Mouse (Mus musculus): Measurements from ENCODE around the gene Nol3. TPM values are rescaled to one million over a fixed set of nuclear protein-coding genes. Genes with fewer than 3 reads are reported as not detected.
"Not testable (repeated sequence)": the region's sequence is repeated elsewhere in the genome, so short reads cannot be mapped to it uniquely, and the experiment has no call there.

The Nol3 gene
- 1.9 and 2.0 TPM in 2 replicates for polyA plus RNA-seq (2014; fragmentation: Nextera tagmentation; extraction: Ambion mirVana)

- H3K9ac ChIP-seq (replicated peaks; ENCODE audit: low read depth, low read length) = peak within 1 kb of the TSS; percentile 21; the same call in 1 of the 2 replicates
- peaks cover 17% of the 10 kb centered on the region; the same call in 1 of the 2 replicates for H3K4me1 ChIP-seq (ENCODE audit: control insufficient read depth, insufficient read depth, low read length)
- H3K4me3 ChIP-seq (ENCODE audit: low read depth, low read length) = peak within 1 kb of the TSS; percentile 34
- H3K27ac ChIP-seq (ENCODE audit: low read length) = no peak within 1 kb of the TSS
- H3K9me3 ChIP-seq (ENCODE audit: control insufficient read depth, low read depth, low read length) = no peaks in the 10 kb centered on the region
- no peak for ATAC-seq (ENCODE audit: insufficient number of reproducible peaks, insufficient read depth, low FRiP score, low read depth)
- H3K36me3 ChIP-seq (ENCODE audit: control insufficient read depth, insufficient read depth, low read length) = no peaks in the 10 kb centered on the region
- peaks cover 67% of the 10 kb centered on the region for H3K27me3 ChIP-seq (ENCODE audit: control insufficient read depth, insufficient read depth, low read length)
- H3K4me2 ChIP-seq (replicated peaks; ENCODE audit: low read depth, low read length) = peak within 1 kb of the TSS; percentile 63
- 8% methylated on average over 10 of the region's 10 CpGs for WGBS
Observed at GRCm38 (mm10) chr8:105275840-105276239, at the start of gene Nol3. Gene Nol3 (plus strand): TSS chr8:105276140.

DNA sequence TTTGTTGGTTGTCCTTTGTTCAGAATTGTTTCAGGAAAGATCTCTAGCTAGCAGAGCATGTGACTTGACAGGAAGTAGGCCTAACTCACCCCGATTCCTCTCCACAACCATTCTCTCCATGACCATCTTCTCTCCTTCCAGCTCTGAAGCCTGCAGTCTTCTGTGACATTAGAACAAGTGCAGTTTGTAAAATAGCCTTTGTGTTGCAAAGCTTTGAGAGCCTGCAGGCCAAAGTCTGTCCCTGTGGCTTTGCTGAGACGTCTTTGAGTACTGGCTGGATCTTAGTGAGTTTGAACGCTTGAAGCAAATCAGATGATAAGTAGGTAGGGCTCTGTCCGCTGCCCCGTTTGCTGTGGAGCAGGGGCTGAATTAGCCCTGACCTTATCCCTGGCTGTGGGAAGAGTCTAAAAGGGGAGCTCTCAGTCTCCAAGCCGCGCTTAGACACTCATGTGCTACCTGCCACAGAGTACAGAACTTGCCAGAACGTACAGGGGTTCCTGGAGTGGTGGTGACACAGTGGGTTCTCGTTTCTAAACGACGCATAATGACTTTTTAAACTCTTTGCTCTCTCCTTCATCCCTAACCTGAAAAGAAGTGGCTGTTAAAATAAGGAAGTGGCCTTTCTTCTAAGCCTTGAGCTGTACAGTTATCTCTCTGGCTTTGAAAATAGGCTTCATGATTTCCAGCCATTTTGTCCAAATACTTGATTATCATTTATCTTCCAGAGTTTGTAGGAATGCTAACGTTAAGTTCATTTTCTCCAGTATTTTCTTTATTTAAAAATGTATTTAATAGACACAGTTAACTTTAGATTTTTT, 44.2 kb upstream of the Nol3 start:
- Histone ChIP-seq H3K36me3 (ENCODE audit: control insufficient read depth, insufficient read depth, low read length) (peaks cover 9% of the 10 kb centered on the region), H3K27ac (ENCODE audit: low read length) (no peak overlapping the region), H3K4me1 (ENCODE audit: control insufficient read depth, insufficient read depth, low read length) (no peaks in the 10 kb centered on the region), H3K4me2 (replicated peaks; ENCODE audit: low read depth, low read length) (no peak overlapping the region), H3K9me3 (ENCODE audit: control insufficient read depth, low read depth, low read length) (no peaks in the 10 kb centered on the region), H3K4me3 (ENCODE audit: low read depth, low read length) (no peak overlapping the region), H3K9ac (replicated peaks; ENCODE audit: low read depth, low read length) (no peak overlapping the region), H3K27me3 (ENCODE audit: control insufficient read depth, insufficient read depth, low read length) (no peaks in the 10 kb centered on the region)
- ATAC-seq (ENCODE audit: insufficient number of reproducible peaks, insufficient read depth, low FRiP score, low read depth) = no peak
- 80% methylated on average over 12 of the region's 12 CpGs for WGBS

GRCm38 (mm10) chr8:105232321-105232693, 43.6 kb upstream of the Nol3 start:
- H3K4me2 ChIP-seq (replicated peaks; ENCODE audit: low read depth, low read length); H3K4me1 ChIP-seq (ENCODE audit: control insufficient read depth, insufficient read depth, low read length); H3K9ac ChIP-seq (replicated peaks; ENCODE audit: low read depth, low read length); ATAC-seq (ENCODE audit: insufficient number of reproducible peaks, insufficient read depth, low FRiP score, low read depth); H3K36me3 ChIP-seq (ENCODE audit: control insufficient read depth, insufficient read depth, low read length); H3K4me3 ChIP-seq (ENCODE audit: low read depth, low read length); H3K9me3 ChIP-seq (ENCODE audit: control insufficient read depth, low read depth, low read length); H3K27me3 ChIP-seq (ENCODE audit: control insufficient read depth, insufficient read depth, low read length); H3K27ac ChIP-seq (ENCODE audit: low read length): not testable (repeated sequence)
- 88% methylated on average over 4 of the region's 4 CpGs for WGBS

- no peaks in the 10 kb centered on the region for H3K4me1 ChIP-seq (ENCODE audit: control insufficient read depth, insufficient read depth, low read length)
- H3K27me3 ChIP-seq (ENCODE audit: control insufficient read depth, insufficient read depth, low read length) = no peaks in the 10 kb centered on the region
- no peak overlapping the region for H3K4me2 ChIP-seq (replicated peaks; ENCODE audit: low read depth, low read length)
- no peaks in the 10 kb centered on the region for H3K9me3 ChIP-seq (ENCODE audit: control insufficient read depth, low read depth, low read length)
- H3K27ac ChIP-seq (ENCODE audit: low read length) = no peak overlapping the region
- no peak overlapping the region for H3K9ac ChIP-seq (replicated peaks; ENCODE audit: low read depth, low read length)
- no peak overlapping the region for H3K4me3 ChIP-seq (ENCODE audit: low read depth, low read length)
- ATAC-seq (ENCODE audit: insufficient number of reproducible peaks, insufficient read depth, low FRiP score, low read depth) = no peak
- H3K36me3 ChIP-seq (ENCODE audit: control insufficient read depth, insufficient read depth, low read length) = peaks cover 9% of the 10 kb centered on the region
- WGBS = 14% methylated on average over 1 of the region's 1 CpGs
Observed at GRCm38 (mm10) chr8:105233126-105233935, 42.6 kb upstream of the Nol3 start.

DNA sequence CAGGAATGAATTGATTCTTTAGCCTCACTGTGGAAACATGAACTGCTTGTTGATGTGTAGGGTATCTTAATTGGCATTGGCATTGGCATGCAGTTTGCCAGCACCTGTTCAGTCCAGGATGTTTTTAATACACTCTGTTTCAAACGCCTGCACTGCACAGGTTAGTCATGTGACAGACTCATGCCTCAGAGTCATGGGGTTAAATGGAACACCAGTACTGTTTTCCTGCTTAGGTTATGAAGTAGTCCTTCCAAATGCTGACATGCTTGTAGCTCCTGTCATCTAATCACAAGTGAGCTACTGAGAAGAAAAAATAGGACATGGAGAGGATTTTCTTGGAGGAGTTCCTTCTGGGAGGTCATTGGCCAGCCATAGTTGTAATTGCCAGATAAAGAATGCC, 40.7 kb upstream of the Nol3 start:
- no peak overlapping the region for H3K27ac ChIP-seq (ENCODE audit: low read length)
- H3K36me3 ChIP-seq (ENCODE audit: control insufficient read depth, insufficient read depth, low read length) = peaks cover 20% of the 10 kb centered on the region
- H3K4me2 ChIP-seq (replicated peaks; ENCODE audit: low read depth, low read length) = no peak overlapping the region
- no peaks in the 10 kb centered on the region for H3K9me3 ChIP-seq (ENCODE audit: control insufficient read depth, low read depth, low read length)
- 88% methylated on average over 1 of the region's 1 CpGs for WGBS
- H3K9ac ChIP-seq (replicated peaks; ENCODE audit: low read depth, low read length) = no peak overlapping the region
- no peaks in the 10 kb centered on the region for H3K4me1 ChIP-seq (ENCODE audit: control insufficient read depth, insufficient read depth, low read length)
- H3K27me3 ChIP-seq (ENCODE audit: control insufficient read depth, insufficient read depth, low read length) = no peaks in the 10 kb centered on the region
- no peak for ATAC-seq (ENCODE audit: insufficient number of reproducible peaks, insufficient read depth, low FRiP score, low read depth)
- no peak overlapping the region for H3K4me3 ChIP-seq (ENCODE audit: low read depth, low read length)

GRCm38 (mm10) chr8:105237442-105238142, 38.3 kb upstream of the Nol3 start:
- Histone ChIP-seq H3K27ac (ENCODE audit: low read length) (no peak overlapping the region), H3K9ac (replicated peaks; ENCODE audit: low read depth, low read length) (no peak overlapping the region), H3K9me3 (ENCODE audit: control insufficient read depth, low read depth, low read length) (no peaks in the 10 kb centered on the region), H3K27me3 (ENCODE audit: control insufficient read depth, insufficient read depth, low read length) (no peaks in the 10 kb centered on the region), H3K4me3 (ENCODE audit: low read depth, low read length) (no peak overlapping the region), H3K4me1 (ENCODE audit: control insufficient read depth, insufficient read depth, low read length) (no peaks in the 10 kb centered on the region), H3K4me2 (replicated peaks; ENCODE audit: low read depth, low read length) (no peak overlapping the region), H3K36me3 (ENCODE audit: control insufficient read depth, insufficient read depth, low read length) (peaks cover 30% of the 10 kb centered on the region)
- ATAC-seq (ENCODE audit: insufficient number of reproducible peaks, insufficient read depth, low FRiP score, low read depth) = no peak
- 83% methylated on average over 14 of the region's 14 CpGs for WGBS

GRCm38 (mm10) chr8:105241016-105241415, 34.9 kb upstream of the Nol3 start:
- no peak for ATAC-seq (ENCODE audit: insufficient number of reproducible peaks, insufficient read depth, low FRiP score, low read depth)
- H3K4me3 ChIP-seq (ENCODE audit: low read depth, low read length) = no peak overlapping the region
- no peak overlapping the region for H3K9ac ChIP-seq (replicated peaks; ENCODE audit: low read depth, low read length)
- H3K4me2 ChIP-seq (replicated peaks; ENCODE audit: low read depth, low read length) = no peak overlapping the region
- H3K27me3 ChIP-seq (ENCODE audit: control insufficient read depth, insufficient read depth, low read length) = no peaks in the 10 kb centered on the region
- H3K27ac ChIP-seq (ENCODE audit: low read length) = no peak overlapping the region
- 94% methylated on average over 7 of the region's 7 CpGs for WGBS
- no peaks in the 10 kb centered on the region for H3K9me3 ChIP-seq (ENCODE audit: control insufficient read depth, low read depth, low read length)
- H3K36me3 ChIP-seq (ENCODE audit: control insufficient read depth, insufficient read depth, low read length) = peaks cover 29% of the 10 kb centered on the region
- no peaks in the 10 kb centered on the region for H3K4me1 ChIP-seq (ENCODE audit: control insufficient read depth, insufficient read depth, low read length)

DNA sequence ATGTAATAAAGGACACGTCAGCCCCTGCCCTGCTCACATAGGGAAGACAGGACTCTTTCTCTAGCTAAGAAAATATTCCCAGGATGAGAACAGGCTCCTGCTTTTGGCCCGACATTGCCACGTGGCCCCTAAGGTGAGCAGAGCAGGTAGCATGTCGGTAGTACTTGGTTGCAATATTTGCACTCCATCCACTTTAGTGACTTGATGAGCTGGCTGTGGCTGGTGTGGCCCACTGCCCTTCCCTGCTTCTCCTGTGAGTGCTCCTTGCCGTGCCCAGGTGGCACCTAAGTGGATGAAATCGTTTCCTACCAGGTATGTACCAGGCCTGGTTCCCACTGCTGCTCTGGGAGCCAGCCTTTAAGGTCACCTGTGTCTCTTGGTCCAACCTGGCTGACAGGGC, 24.0 kb upstream of the Nol3 start:
- H3K27ac ChIP-seq (ENCODE audit: low read length) = no peak overlapping the region
- no peaks in the 10 kb centered on the region for H3K9me3 ChIP-seq (ENCODE audit: control insufficient read depth, low read depth, low read length)
- no peak for ATAC-seq (ENCODE audit: insufficient number of reproducible peaks, insufficient read depth, low FRiP score, low read depth)
- no peak overlapping the region for H3K4me3 ChIP-seq (ENCODE audit: low read depth, low read length)
- H3K36me3 ChIP-seq (ENCODE audit: control insufficient read depth, insufficient read depth, low read length) = peaks cover 32% of the 10 kb centered on the region
- no peaks in the 10 kb centered on the region for H3K27me3 ChIP-seq (ENCODE audit: control insufficient read depth, insufficient read depth, low read length)
- 92% methylated on average over 6 of the region's 6 CpGs for WGBS
- no peak overlapping the region for H3K4me2 ChIP-seq (replicated peaks; ENCODE audit: low read depth, low read length)
- H3K9ac ChIP-seq (replicated peaks; ENCODE audit: low read depth, low read length) = no peak overlapping the region
- peaks cover 11% of the 10 kb centered on the region for H3K4me1 ChIP-seq (ENCODE audit: control insufficient read depth, insufficient read depth, low read length)

All from stomach, embryonic 14.5 days (tissue).